Mouse (Mus musculus) embryonic fibroblast, embryonic 13.5 days (primary cell): Measurements from ENCODE around the gene Bahcc1. TPM values are rescaled to one million over a fixed set of nuclear protein-coding genes. Genes with fewer than 3 reads are reported as not detected.

ENCODE experiments used
- H3K27ac ChIP-seq: 2 replicates; pipeline ENCODE4 v1.5.1; 2012; ENCODE audit warnings: low read length, control low read depth, inconsistent platforms; ENCODE audit not compliant: insufficient read depth
- H3K4me1 ChIP-seq: 2 replicates; pipeline ENCODE4 v1.6.1; 2011; ENCODE audit warnings: low read length; ENCODE audit not compliant: control insufficient read depth, insufficient read depth
- H3K4me3 ChIP-seq: 2 replicates; pipeline ENCODE4 v1.5.1; 2011; ENCODE audit warnings: mild to moderate bottlenecking, control low read depth, low read length; ENCODE audit not compliant: insufficient read depth
- CTCF ChIP-seq: IDR thresholded peaks from 2 replicates; pipeline ENCODE4 v1.5.1; 2011; ENCODE audit warnings: mild to moderate bottlenecking, control low read depth, low read length, moderate library complexity, borderline replicate concordance; ENCODE audit not compliant: insufficient read depth
- POLR2A ChIP-seq: IDR thresholded peaks from 2 replicates; pipeline ENCODE4 v1.6.1; 2011; ENCODE audit warnings: low read depth, mild to moderate bottlenecking, control low read depth, low read length, moderate library complexity
- polyA plus RNA-seq: library from polyadenylated mRNA; stranded (reverse); fragments of >200 nt; gene quantifications from 2 replicates; pipeline ENCODE4 v1.2.4, GENCODE M21; 2011; ENCODE audit warnings: low read depth; ENCODE audit not compliant: missing spikeins, insufficient read length

The Bahcc1 gene
- polyA plus RNA-seq, 1 experiment = 17.9 TPM

- no peak overlapping the region for H3K4me3 ChIP-seq
- H3K27ac ChIP-seq = no peak overlapping the region
- no peaks in the 10 kb centered on the region for H3K4me1 ChIP-seq
- no peak for TF ChIP-seq POLR2A
- TF ChIP-seq CTCF = no peak
Measured at GRCm38 (mm10) chr11:120206669-120207090, 26.1 kb upstream of the Bahcc1 start.

- no peak for TF ChIP-seq POLR2A
- TF ChIP-seq CTCF = no peak
- H3K27ac ChIP-seq = no peak overlapping the region
- no peak overlapping the region for H3K4me3 ChIP-seq
- H3K4me1 ChIP-seq = no peaks in the 10 kb centered on the region
Measured at GRCm38 (mm10) chr11:120208848-120209247, 23.9 kb upstream of the Bahcc1 start.

- H3K4me3 ChIP-seq = no peak overlapping the region
- TF ChIP-seq POLR2A = no peak
- no peak for TF ChIP-seq CTCF
- H3K4me1 ChIP-seq = no peaks in the 10 kb centered on the region
- no peak overlapping the region for H3K27ac ChIP-seq
Measured at GRCm38 (mm10) chr11:120209462-120209861, 23.3 kb upstream of the Bahcc1 start.

GRCm38 (mm10) chr11:120215726-120216241 lies 17.0 kb upstream of the Bahcc1 start:
- Histone ChIP-seq H3K4me1 (no peaks in the 10 kb centered on the region), H3K4me3 (no peak overlapping the region), H3K27ac (no peak overlapping the region)
- TF ChIP-seq POLR2A (no peak), CTCF (no peak)

- no peak overlapping the region for H3K27ac ChIP-seq
- H3K4me1 ChIP-seq = no peaks in the 10 kb centered on the region
- no peak for TF ChIP-seq CTCF
- no peak for TF ChIP-seq POLR2A
- no peak overlapping the region for H3K4me3 ChIP-seq
Measured at GRCm38 (mm10) chr11:120216540-120217324, 16.0 kb upstream of the Bahcc1 start.

- Histone ChIP-seq H3K4me3 (no peak overlapping the region), H3K4me1 (no peaks in the 10 kb centered on the region), H3K27ac (no peak overlapping the region)
- TF ChIP-seq CTCF (no peak), POLR2A (no peak)
Measured at GRCm38 (mm10) chr11:120218176-120218856, 14.4 kb upstream of the Bahcc1 start.

GRCm38 (mm10) chr11:120218946-120219345 lies 13.8 kb upstream of the Bahcc1 start:
- H3K4me3 ChIP-seq = no peak overlapping the region

GRCm38 (mm10) chr11:120219916-120220522 lies 12.7 kb upstream of the Bahcc1 start:
- Histone ChIP-seq H3K4me1 (no peaks in the 10 kb centered on the region), H3K27ac (no peak overlapping the region), H3K4me3 (no peak overlapping the region)
- TF ChIP-seq CTCF = no peak
- no peak for TF ChIP-seq POLR2A

More at GRCm38 (mm10) chr11:120218946-120219345, 13.8 kb upstream of the Bahcc1 start:
- Histone ChIP-seq H3K27ac (no peak overlapping the region), H3K4me1 (no peaks in the 10 kb centered on the region)
- TF ChIP-seq POLR2A (no peak), CTCF (no peak)

GRCm38 (mm10) chr11:120220963-120221827 lies 11.6 kb upstream of the Bahcc1 start:
- no peak for TF ChIP-seq POLR2A
- TF ChIP-seq CTCF = no peak
- no peak overlapping the region for H3K4me3 ChIP-seq
- H3K27ac ChIP-seq = no peak overlapping the region
- H3K4me1 ChIP-seq = 0 out of 2 replicates have a peak, but pooled peaks cover 3% of the 10 kb centered on the region

GRCm38 (mm10) chr11:120222425-120223104 lies 10.2 kb upstream of the Bahcc1 start:
- no peak for TF ChIP-seq POLR2A
- no peak overlapping the region for H3K27ac ChIP-seq

More at GRCm38 (mm10) chr11:120222425-120223104, 10.2 kb upstream of the Bahcc1 start:
- H3K4me1 ChIP-seq = 0 out of 2 replicates have a peak, but pooled peaks cover 3% of the 10 kb centered on the region
- H3K4me3 ChIP-seq = no peak overlapping the region
